Comparison of ENCODE assay signal across 8 mouse cellular contexts in genomic region chr19:38395701-38396632, GRCm38 (mm10). TPM values are rescaled to one million over a fixed set of nuclear protein-coding genes. Genes with fewer than 3 reads are reported as not detected.
DNase-seq lines count a peak whose midpoint lies in the region; ATAC-seq lines count a peak whose summit lies in the region.

Slc35g1 (plus strand) TSS chr19:38395980.

- WGBS in hindbrain, embryonic 10.5 days = under 1% methylated on average over 90 of the region's 90 CpGs

- ATAC-seq in megakaryocyte, adult 5-6 weeks (ENCODE audit: poor library complexity, severe bottlenecking) = peak; percentile 88
- no peak for ATAC-seq in monocyte, adult 5-6 weeks (replicated peaks; ENCODE audit: insufficient number of reproducible peaks, low FRiP score, low TSS enrichment, poor library complexity, severe bottlenecking)

- peak within 1 kb of the TSS; percentile 93 for H3K27ac ChIP-seq in hindbrain, embryonic 10.5 days

- H3K36me3 ChIP-seq in hindbrain, embryonic 10.5 days = peaks cover 10% of the 10 kb centered on the region

- H3K9me3 ChIP-seq in hindbrain, embryonic 10.5 days = no peaks in the 10 kb centered on the region

- peaks cover 21% of the 10 kb centered on the region for H3K4me1 ChIP-seq in hindbrain, embryonic 10.5 days (replicated peaks)

- peak; percentile 91 for DNase-seq in ZHBTc4 (ENCODE audit: low read depth, low spot score)
- peak; percentile 51 for DNase-seq in cerebellum, adult 9-10 months
- DNase-seq in forelimb bud, embryonic 11.5 days (ENCODE audit: low read depth, low spot score) = peak; percentile 45
- peak; percentile 81 for DNase-seq in hindbrain, embryonic 10.5 days (ENCODE audit: low spot score)
- peak; percentile 15 to 33 for DNase-seq in left cerebral cortex, adult 8-10 months (ENCODE audit: low spot score in 2 of 2)
- DNase-seq in right cerebral cortex, postnatal 25 days = peak; percentile 73

- H3K27me3 ChIP-seq in hindbrain, embryonic 10.5 days (ENCODE audit: insufficient read depth, poor library complexity, severe bottlenecking) = no peaks in the 10 kb centered on the region

- H3K4me3 ChIP-seq in hindbrain, embryonic 10.5 days = peak within 1 kb of the TSS; percentile 84

RNA-seq across cellular contexts. Expression of gene Slc35g1, which starts in this region (rescaled TPM):
- 5.3 and 7.7 TPM in 2 replicates for polyA plus RNA-seq in hindbrain, embryonic 10.5 days (2016; fragmentation: Nextera tagmentation; extraction: Ambion mirVana)
- total RNA-seq in left cerebral cortex, adult 8-10 months (2022) = 1 to 10 TPM; 1.5 to 2.3 (median 2.1) TPM
- total RNA-seq in megakaryocyte, adult 5-6 weeks (2015) = 5.1 and 5.6 TPM in 2 replicates
- total RNA-seq in megakaryocyte, adult 5-6 weeks (2017) = 3.6 and 5.1 TPM in 2 replicates
- total RNA-seq in monocyte, adult 5-6 weeks (2017) = 2.3 to 3.0 TPM (median 2.8 TPM) in 3 replicates

Comparison
In these comparisons a context has a peak if more than half of its experiments do, and no peak if none do; other contexts are left out.
1. DNase-seq: peak in every context shown above with its lines; median percentile 91 in ZHBTc4; 81 in hindbrain, embryonic 10.5 days; 73 in right cerebral cortex, postnatal 25 days; 51 in cerebellum, adult 9-10 months; 45 in forelimb bud, embryonic 11.5 days; 24 in left cerebral cortex, adult 8-10 months.